Mouse (Mus musculus) hindbrain, embryonic 12.5 days (tissue): ENCODE results near the gene Cd300lf. TPM values are rescaled to one million over a fixed set of nuclear protein-coding genes. Genes with fewer than 3 reads are reported as not detected.

Source experiments
- ATAC-seq: fragments of 200-750 bp; cut with Nextera tagmentation; 2 replicates; pipeline ENCODE4 v1.8.0; 2017; ENCODE audit warnings: moderate TSS enrichment; ENCODE audit not compliant: low FRiP score
- H3K27ac ChIP-seq: fragments of 300-500 bp; sonication (generic); 2 replicates; pipeline ENCODE4 v1.5.1; 2016; ENCODE audit warnings: mild to moderate bottlenecking
- H3K27me3 ChIP-seq: fragments of 300-500 bp; sonication (generic); 2 replicates; pipeline ENCODE4 v1.6.1; 2016; ENCODE audit warnings: mild to moderate bottlenecking
- H3K36me3 ChIP-seq: fragments of 300-500 bp; sonication (generic); 2 replicates; pipeline ENCODE4 v1.6.1; 2016; ENCODE audit warnings: mild to moderate bottlenecking
- H3K4me1 ChIP-seq: fragments of 300-500 bp; sonication (generic); 2 replicates; pipeline ENCODE4 v1.6.1; 2016
- H3K4me2 ChIP-seq: fragments of 300-500 bp; sonication (generic); replicated peaks from 2 replicates; pipeline ENCODE4 v1.6.1; 2016; ENCODE audit warnings: mild to moderate bottlenecking
- H3K4me3 ChIP-seq: fragments of 300-500 bp; sonication (generic); 2 replicates; pipeline ENCODE4 v1.5.1; 2016; ENCODE audit warnings: mild to moderate bottlenecking
- H3K9ac ChIP-seq: fragments of 300-500 bp; sonication (generic); 2 replicates; pipeline ENCODE4 v1.6.1; 2016; ENCODE audit warnings: mild to moderate bottlenecking, moderate library complexity
- H3K9me3 ChIP-seq: fragments of 300-500 bp; sonication (generic); replicated peaks from 2 replicates; pipeline ENCODE4 v1.6.1; 2016; ENCODE audit warnings: mild to moderate bottlenecking
- WGBS: fragments of 180-500 bp; shearing (Covaris S2); methylation state at CpG from one replicate; pipeline ENCODE4 v1.1.7; 2016; 5-methylcytosine and 5-hydroxymethylcytosine counted together
- polyA plus RNA-seq: library from polyadenylated mRNA; unstranded; fragments of >200 nt; fragmentation: Nextera tagmentation; extraction: Ambion mirVana; gene quantifications from 2 replicates; pipeline ENCODE4 v1.2.1, GENCODE M21; 2016

The Cd300lf gene
- polyA plus RNA-seq, 1 experiment from 2014 or later: 0.27 TPM

DNA sequence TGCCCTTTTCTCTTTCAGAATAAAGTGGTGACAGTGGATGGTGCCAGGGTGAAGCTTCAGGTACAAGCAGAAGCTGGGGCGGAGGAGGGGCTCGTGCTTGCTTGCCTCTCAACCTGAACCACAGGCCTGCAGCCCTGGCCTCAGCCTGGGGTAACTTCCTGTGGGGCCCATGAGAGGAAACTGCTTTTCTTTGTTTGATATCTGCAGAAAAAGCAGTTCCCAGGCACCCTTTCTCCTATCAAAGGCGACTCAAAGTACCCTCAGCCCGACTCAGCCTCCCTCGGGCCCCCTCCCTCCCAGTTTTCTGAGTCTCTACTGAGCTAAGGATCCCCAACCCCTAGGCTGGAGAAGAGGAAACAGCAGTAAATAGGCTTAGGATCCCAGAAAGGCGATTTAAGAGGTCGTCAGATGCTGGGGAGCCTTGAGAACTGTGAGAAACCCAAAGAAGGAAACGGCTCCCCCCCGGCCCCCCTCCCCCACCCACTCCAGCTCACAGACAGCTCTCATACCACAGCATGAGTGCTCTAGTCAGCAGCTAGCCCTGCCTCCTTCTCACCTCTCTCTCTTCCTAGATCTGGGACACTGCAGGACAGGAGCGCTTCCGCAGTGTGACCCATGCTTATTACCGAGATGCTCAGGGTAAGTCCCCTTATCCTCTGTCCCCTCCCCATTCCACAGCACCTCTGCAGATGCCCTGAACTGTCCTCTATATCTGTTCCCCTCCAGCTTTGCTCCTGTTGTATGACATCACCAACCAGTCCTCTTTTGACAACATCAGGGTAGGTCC, 24.3 kb upstream of the Cd300lf start:
- Histone ChIP-seq H3K4me1 (peaks cover 30% of the 10 kb centered on the region), H3K36me3 (no peaks in the 10 kb centered on the region), H3K9me3 (no peaks in the 10 kb centered on the region), H3K9ac (peak overlapping the region; percentile 8; the same call in 1 of the 2 replicates), H3K4me3 (no peak overlapping the region), H3K27me3 (peaks cover 73% of the 10 kb centered on the region), H3K27ac (no peak overlapping the region), H3K4me2 (peak overlapping the region; percentile 15; the same call in 1 of the 2 replicates)
- ATAC-seq: no peak
- WGBS: 32% methylated on average over 12 of the region's 12 CpGs

GRCm38 (mm10) chr11:115155053-115155634, 21.4 kb upstream of the Cd300lf start:
- Histone ChIP-seq H3K36me3 (no peaks in the 10 kb centered on the region), H3K4me1 (peaks cover 36% of the 10 kb centered on the region), H3K4me2 (no peak overlapping the region), H3K27me3 (peaks cover 59% of the 10 kb centered on the region), H3K4me3 (no peak overlapping the region), H3K9ac (no peak overlapping the region), H3K27ac (no peak overlapping the region), H3K9me3 (no peaks in the 10 kb centered on the region)
- 12% methylated on average over 5 of the region's 5 CpGs for WGBS
- ATAC-seq: no peak

GRCm38 (mm10) chr11:115153699-115154292, 20.0 kb upstream of the Cd300lf start:
- Histone ChIP-seq H3K9ac (no peak overlapping the region; the same call in 1 of the 2 replicates), H3K27ac (no peak overlapping the region), H3K4me1 (peaks cover 36% of the 10 kb centered on the region), H3K27me3 (peaks cover 59% of the 10 kb centered on the region), H3K36me3 (no peaks in the 10 kb centered on the region), H3K4me3 (peak overlapping the region; percentile 22), H3K4me2 (peak overlapping the region; percentile 45), H3K9me3 (no peaks in the 10 kb centered on the region)
- WGBS: under 1% methylated on average over 33 of the region's 35 CpGs
- ATAC-seq: peak; percentile 60

- WGBS: 72% methylated on average over 9 of the region's 9 CpGs
- ATAC-seq: no peak
- H3K4me3 ChIP-seq: no peak overlapping the region
- no peak overlapping the region for H3K4me2 ChIP-seq
- no peak overlapping the region for H3K9ac ChIP-seq
- H3K27ac ChIP-seq: no peak overlapping the region
- no peaks in the 10 kb centered on the region for H3K36me3 ChIP-seq
- peaks cover 34% of the 10 kb centered on the region for H3K4me1 ChIP-seq
- H3K27me3 ChIP-seq: peaks cover 55% of the 10 kb centered on the region
- H3K9me3 ChIP-seq: no peaks in the 10 kb centered on the region
These were observed 19.3 kb upstream of the Cd300lf start for GRCm38 (mm10) chr11:115153088-115153487.

DNA sequence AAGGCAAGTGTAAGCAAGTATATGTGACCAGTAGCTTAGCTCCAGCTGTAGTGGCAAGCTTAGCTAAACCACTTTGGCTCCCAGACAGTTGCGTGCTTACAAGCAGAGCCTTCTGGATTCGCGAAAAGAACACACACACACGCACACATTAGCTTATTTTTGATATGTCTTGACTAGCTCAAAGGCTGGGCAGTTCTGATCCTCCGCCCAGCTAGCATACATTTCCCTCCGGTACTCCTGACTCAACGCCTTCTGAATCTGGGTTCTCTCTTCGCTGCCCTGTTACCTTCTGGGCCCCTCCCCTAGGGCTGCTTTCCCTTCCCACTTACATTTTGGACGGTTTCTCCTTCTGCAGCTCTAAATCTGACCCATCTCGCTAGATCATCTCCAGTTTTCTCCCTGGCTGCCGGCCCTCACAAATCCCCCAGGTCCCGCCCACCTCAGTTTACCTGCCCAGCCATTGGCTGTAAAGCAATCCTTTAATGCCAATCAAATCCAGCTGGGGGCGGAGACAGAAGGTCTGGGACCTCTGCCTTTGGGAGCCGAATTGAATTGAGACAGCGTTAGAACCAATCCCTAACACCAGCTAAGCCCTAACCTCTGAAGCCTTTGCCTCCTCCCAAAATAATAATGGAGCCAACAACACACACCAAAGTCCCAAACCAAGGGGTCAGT, 18.1 kb upstream of the Cd300lf start:
- Histone ChIP-seq H3K27ac (no peak overlapping the region), H3K4me1 (peaks cover 27% of the 10 kb centered on the region), H3K27me3 (peaks cover 46% of the 10 kb centered on the region), H3K4me3 (peak overlapping the region; percentile 35), H3K36me3 (no peaks in the 10 kb centered on the region), H3K9me3 (no peaks in the 10 kb centered on the region), H3K9ac (peak overlapping the region; percentile 46; the same call in 1 of the 2 replicates), H3K4me2 (peak overlapping the region; percentile 56)
- 7% methylated on average over 15 of the region's 15 CpGs for WGBS
- peak; percentile 75 for ATAC-seq

GRCm38 (mm10) chr11:115150741-115151254, 17.0 kb upstream of the Cd300lf start:
- 84% methylated on average over 6 of the region's 6 CpGs for WGBS
- ATAC-seq: no peak
- no peak overlapping the region for H3K4me3 ChIP-seq

GRCm38 (mm10) chr11:115147813-115148212, 14.0 kb upstream of the Cd300lf start:
- Histone ChIP-seq H3K4me3 (no peak overlapping the region), H3K4me1 (peaks cover 12% of the 10 kb centered on the region; the same call in 1 of the 2 replicates), H3K9me3 (no peaks in the 10 kb centered on the region), H3K27ac (no peak overlapping the region), H3K4me2 (no peak overlapping the region), H3K9ac (no peak overlapping the region), H3K27me3 (peaks cover 5% of the 10 kb centered on the region), H3K36me3 (no peaks in the 10 kb centered on the region)
- no peak for ATAC-seq
- WGBS: 84% methylated on average over 4 of the region's 4 CpGs

More at GRCm38 (mm10) chr11:115150741-115151254, 17.0 kb upstream of the Cd300lf start:
- no peak overlapping the region for H3K9ac ChIP-seq
- H3K4me1 ChIP-seq: peaks cover 27% of the 10 kb centered on the region
- H3K27ac ChIP-seq: no peak overlapping the region
- peaks cover 35% of the 10 kb centered on the region for H3K27me3 ChIP-seq
- no peak overlapping the region for H3K4me2 ChIP-seq
- no peaks in the 10 kb centered on the region for H3K36me3 ChIP-seq
- no peaks in the 10 kb centered on the region for H3K9me3 ChIP-seq

DNA sequence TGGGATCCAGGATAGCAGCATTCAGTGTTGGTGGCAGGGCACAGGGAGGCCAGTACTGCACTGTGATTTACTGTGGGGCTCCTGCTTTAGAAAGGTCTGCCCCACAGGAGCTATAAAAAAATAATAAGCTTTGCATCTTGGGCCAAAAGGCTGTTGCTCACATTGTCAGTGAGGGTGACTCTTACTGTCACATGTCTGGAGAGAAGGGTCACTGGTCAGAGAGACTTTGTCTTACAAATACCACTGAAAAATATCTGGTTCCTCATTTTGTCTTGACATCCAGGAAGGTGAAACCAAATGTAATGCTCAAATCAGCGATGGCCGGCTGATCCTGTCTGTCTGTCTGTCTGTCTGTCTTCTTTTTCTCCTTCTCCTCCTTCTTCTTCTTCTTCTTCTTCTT, 8.2 kb upstream of the Cd300lf start:
- no peaks in the 10 kb centered on the region for H3K9me3 ChIP-seq
- no peaks in the 10 kb centered on the region for H3K4me1 ChIP-seq
- no peak overlapping the region for H3K4me2 ChIP-seq
- no peaks in the 10 kb centered on the region for H3K36me3 ChIP-seq
- no peak overlapping the region for H3K27ac ChIP-seq
- H3K4me3 ChIP-seq: no peak overlapping the region
- no peak overlapping the region for H3K9ac ChIP-seq
- peaks cover 3% of the 10 kb centered on the region; the same call in 1 of the 2 replicates for H3K27me3 ChIP-seq
- 96% methylated on average over 2 of the region's 2 CpGs for WGBS
- ATAC-seq: no peak

GRCm38 (mm10) chr11:115138597-115139262, 4.9 kb upstream of the Cd300lf start:
- H3K4me1 ChIP-seq: no peaks in the 10 kb centered on the region
- H3K4me3 ChIP-seq: no peak overlapping the region
- H3K9me3 ChIP-seq: no peaks in the 10 kb centered on the region
- no peak overlapping the region for H3K27ac ChIP-seq
- WGBS: 82% methylated on average over 5 of the region's 5 CpGs
- no peak overlapping the region for H3K9ac ChIP-seq
- H3K27me3 ChIP-seq: peaks cover 3% of the 10 kb centered on the region; the same call in 1 of the 2 replicates
- H3K36me3 ChIP-seq: no peaks in the 10 kb centered on the region
- H3K4me2 ChIP-seq: no peak overlapping the region
- no peak for ATAC-seq

- Histone ChIP-seq H3K4me1 (no peaks in the 10 kb centered on the region), H3K4me3 (no peak overlapping the region), H3K36me3 (no peaks in the 10 kb centered on the region), H3K27ac (no peak overlapping the region), H3K9me3 (no peaks in the 10 kb centered on the region), H3K4me2 (no peak overlapping the region), H3K9ac (no peak overlapping the region), H3K27me3 (no peaks in the 10 kb centered on the region)
- WGBS: 82% methylated on average over 8 of the region's 8 CpGs
- ATAC-seq: no peak
These were observed 1.9 kb downstream of the Cd300lf start for GRCm38 (mm10) chr11:115131768-115132381.

GRCm38 (mm10) chr11:115129508-115130126, 4.2 kb downstream of the Cd300lf start:
- H3K9ac ChIP-seq: no peak overlapping the region
- no peak overlapping the region for H3K4me3 ChIP-seq
- no peaks in the 10 kb centered on the region for H3K4me1 ChIP-seq
- ATAC-seq: no peak
- H3K27me3 ChIP-seq: no peaks in the 10 kb centered on the region
- no peaks in the 10 kb centered on the region for H3K9me3 ChIP-seq
- no peak overlapping the region for H3K4me2 ChIP-seq
- H3K27ac ChIP-seq: no peak overlapping the region
- WGBS: 92% methylated on average over 13 of the region's 13 CpGs
- no peaks in the 10 kb centered on the region for H3K36me3 ChIP-seq
